Mouse (Mus musculus): ENCODE measurements around the gene Kcnh5.

Kcnh5 gene

DNA sequence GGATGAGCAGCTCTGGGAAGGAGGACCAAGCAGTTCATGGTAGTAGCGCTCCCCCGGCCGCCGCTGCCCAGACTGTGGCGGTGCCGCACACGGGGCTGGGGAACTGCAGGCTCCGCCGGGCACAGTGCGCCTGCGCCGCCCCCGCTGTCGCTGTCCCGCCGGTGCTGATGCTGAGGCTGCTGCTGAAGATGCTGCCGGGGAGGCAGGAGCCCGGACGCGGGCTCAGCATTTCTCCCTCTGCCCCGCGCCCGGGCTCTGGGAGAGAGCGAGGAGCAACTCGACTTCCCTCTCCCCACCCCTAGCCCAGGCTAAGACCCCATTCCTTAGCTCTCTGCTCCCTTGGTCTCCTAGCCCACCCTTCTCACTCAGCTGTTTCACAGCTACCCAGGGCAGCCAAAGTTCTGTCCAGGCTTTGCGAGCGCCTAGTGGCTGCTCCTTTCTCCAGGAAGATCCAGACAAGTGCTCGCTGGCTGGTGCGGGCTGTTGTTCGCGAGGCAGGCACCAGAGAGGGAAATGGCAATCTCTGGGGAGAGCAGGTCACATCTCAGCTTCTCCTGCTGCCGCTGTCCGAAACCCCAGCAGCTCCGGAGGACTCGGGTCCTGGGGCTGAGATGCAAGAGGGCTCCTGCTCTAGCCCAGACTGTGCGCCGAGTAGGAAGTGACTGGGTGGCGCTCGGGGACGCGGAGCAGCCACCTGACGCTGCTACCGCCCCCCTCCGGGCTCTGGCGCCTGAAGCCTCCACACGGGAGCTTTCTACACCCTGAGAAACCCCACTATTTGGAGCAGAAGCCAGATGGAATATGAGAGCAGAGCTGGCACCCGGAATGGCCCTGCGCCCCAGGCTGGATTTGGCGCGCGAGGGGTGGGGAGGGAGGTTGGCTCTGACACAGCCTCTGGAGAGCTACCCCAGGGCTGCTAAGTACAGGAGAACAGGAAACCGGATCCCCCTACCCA lies at the start of gene Kcnh5:
Kcnh5 (minus strand) TSS at position 642 of the 955 bp plus-strand sequence.
- peak in 1 of 2 experiments; percentile 5 for DNase-seq (ENCODE audit: low spot score in 2 of 2)

DNA sequence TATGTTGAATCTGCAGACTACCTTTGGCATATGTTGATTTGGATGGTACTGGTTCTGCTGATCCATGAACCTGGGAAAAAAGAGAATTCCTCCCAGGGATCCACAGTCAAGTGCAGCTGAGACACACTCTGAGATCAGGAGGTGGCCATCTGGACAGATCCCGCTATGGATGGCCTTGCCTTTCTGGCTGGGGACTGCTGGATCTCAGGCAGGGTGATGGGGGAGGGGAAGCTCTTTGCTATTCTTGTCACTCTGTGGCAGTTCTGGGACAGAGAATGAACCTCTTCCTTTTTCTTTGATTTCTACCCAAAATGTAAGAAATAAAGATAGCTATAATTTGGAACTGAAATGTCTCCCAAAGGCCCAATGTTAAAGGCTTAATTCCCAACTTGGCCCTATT lies 46.8 kb upstream of the Kcnh5 start:
- DNase-seq (ENCODE audit: low spot score in 2 of 2): no peak

DNA sequence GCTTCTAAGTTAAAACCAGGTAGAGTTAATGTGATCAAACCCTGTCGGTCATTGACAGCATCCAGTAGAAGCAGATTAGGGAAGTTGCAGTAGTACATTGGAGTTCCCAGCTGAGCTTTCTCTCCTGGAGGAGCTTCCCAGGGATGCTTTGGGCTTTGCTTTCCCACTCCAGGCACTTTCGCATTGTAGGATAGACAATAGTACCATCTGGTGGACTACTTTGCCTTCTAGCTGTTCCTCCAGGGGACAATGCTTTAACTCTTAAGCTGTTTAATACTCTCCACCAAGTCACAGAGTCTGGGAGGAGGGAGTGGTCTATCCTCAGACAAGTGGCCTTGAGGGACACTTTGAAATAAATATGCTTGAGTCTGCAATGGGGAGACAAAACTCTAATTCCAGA lies 12.3 kb upstream of the Kcnh5 start:
- DNase-seq (ENCODE audit: low spot score in 2 of 2): no peak

DNA sequence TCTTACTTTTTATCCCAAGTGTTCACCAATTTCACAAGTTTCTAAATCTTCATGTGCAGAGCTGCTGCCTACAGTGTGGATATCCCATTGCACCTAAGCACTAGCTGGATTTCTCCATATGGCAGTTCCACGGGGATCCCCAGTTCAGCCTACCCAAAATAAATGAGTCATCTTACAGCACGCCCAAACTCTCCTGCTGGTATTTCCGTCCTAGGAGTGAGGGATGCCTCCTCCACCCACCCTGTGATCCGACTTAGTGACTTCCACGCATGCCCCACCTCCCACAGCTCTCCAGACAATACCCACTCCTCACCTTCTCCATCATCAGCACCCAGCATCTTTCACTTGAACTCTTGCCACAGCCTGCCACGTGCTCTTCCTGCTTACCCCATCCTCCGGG lies 5.5 kb upstream of the Kcnh5 start:
- no peak for DNase-seq (ENCODE audit: low spot score in 2 of 2)

DNA sequence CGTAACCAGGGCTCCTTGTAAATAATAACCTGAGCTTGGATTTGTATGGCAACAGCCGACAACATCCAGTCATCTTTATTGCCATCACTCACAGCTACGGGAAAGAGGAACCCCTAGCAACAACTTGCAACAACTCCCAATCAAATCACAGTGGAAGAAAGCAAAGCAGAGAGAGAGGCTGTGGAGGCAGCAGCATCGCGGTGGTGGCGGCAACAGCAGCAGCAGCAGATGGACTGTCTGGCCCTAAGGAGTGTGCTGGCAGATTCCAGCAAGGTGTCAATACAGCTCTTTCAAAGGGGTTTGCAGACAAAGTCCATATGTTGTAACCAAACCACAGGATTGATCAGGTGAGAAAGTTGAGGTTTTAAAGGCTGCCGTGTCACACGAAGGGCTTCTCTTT lies 2.4 kb upstream of the Kcnh5 start:
- DNase-seq (ENCODE audit: low spot score in 2 of 2): no peak

DNA sequence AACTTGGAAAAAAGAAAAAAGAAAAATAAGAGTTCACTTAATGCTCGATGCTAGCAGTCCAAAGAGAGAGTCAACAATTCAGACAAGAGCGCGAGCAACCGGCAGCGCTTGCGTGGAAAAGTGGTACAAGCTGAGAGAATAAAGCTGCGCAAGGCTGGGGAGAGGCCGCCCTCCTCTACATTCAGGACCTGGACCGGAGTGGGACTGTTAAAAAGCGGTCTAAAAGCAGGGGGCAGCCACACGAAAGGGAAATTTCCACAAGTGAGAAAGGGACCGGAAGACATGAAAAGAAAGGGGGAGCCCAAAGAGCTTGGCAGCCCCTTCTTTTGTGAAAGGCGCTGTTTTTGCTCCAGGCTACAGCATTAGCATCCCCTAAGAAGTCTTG lies 506 bp upstream of the Kcnh5 start:
- DNase-seq (ENCODE audit: low spot score in 2 of 2): no peak

DNA sequence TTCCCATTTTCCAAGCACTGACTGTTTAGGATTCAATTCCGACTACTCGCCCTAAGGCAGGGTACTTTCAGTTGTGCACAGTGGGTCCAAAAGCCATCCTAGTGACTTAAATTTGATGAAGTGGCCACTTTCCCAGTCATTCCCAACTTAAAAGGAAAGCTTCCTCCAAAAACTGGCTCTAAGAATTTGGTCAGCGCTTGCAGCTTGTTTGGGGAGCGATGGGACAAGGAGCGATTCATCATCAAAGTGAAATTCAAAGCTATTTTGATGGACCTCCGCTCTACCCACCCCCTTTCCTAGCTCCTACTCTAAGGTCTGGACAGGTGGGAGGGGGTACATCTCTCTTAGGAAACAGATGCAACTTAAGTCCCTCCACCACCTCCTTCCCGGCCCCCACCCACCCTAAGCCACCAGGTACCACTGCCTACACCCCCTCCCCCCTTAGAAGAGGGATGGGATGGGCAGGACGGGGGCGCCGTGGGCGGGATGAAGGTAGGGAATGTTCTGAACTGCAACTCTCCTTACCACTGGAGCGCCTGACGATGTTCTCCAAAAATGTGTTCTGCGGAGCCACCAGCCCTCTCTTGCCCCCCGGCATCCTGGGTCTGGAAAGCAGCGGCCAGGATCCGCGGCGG lies 1.1 kb downstream of the Kcnh5 start:
- DNase-seq (ENCODE audit: low spot score in 2 of 2): no peak

DNA sequence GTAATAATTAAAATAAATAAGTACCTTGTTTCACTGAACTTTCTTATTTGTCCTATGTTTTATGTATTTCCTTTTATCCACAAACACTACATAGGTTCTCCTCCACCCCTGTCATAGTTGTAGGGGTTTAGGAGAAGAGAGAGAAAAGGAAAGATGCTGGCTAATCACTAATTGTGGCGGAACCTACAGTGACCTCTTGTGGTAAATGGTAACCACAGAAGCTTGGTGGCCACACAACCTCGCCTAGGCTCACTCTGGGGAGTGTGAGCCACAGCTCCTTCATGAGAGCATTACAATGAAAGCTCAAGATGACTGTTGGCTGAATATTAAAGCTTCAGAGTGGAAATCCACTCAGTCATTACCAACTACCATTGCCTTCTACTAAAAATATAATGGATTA lies 6.2 kb downstream of the Kcnh5 start:
- no peak for DNase-seq (ENCODE audit: low spot score in 2 of 2)

DNA sequence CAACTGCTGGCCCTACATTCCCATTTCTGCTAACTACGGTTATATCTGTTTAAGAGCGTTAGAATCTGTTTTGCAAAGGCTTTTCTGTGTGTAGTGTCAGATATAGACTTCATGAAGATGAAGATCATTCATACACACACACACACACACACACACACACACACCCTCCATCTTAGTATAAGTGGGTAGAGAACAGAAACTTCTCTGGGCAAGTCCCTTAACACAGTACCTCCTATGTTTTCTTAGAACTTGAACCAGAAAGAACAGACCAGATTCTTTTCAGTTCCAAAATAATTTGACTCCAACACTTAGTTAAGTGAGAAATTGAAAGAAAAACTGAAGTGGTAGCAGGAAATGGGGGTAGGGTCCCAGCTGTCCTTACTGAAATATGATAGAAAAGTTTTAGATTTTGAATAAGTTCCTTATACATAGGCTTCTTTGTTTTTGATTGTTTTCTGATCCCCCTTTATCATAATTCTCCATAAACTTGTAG lies 24.0 kb downstream of the Kcnh5 start:
- DNase-seq (ENCODE audit: low spot score in 2 of 2): no peak

DNA sequence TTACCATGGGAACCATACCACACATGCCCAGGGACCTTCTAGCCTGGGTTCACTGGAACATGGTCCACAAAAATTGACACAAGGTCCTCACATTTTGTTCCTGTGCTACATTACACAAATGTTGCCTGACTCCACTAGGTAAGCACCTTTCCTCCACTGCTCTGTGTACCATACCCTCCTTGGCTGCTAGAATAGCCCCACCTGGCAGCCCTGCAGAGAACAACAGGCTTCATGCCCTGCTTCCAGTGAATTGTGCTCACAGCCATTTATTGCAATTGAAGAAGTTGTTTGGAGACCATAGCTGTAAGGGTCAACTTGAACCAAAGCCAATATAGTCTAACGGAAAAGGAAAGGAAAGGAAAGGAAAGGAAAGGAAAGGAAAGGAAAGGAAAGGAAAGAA lies 37.3 kb downstream of the Kcnh5 start:
- no peak for DNase-seq (ENCODE audit: low spot score in 2 of 2)

DNA sequence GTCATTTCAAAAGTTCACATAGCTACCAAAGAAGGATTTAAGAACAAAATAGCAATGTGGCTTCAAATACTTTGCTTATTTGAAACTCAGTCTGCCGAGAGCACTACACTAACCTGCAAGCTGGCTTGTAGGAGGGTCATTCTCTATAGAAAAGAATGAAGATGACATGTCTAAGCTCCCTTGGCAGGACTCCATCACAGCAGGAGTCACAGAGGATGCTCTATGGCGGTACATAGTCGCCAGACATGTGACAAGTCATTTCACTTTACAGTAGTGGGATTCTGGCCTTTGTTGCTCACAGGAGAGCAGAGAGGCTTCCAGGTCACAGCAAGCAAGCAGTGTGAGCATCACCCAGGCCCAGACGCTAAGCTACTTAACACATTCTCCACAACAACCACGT lies 85.2 kb downstream of the Kcnh5 start:
- DNase-seq (ENCODE audit: low spot score in 2 of 2): no peak

DNA sequence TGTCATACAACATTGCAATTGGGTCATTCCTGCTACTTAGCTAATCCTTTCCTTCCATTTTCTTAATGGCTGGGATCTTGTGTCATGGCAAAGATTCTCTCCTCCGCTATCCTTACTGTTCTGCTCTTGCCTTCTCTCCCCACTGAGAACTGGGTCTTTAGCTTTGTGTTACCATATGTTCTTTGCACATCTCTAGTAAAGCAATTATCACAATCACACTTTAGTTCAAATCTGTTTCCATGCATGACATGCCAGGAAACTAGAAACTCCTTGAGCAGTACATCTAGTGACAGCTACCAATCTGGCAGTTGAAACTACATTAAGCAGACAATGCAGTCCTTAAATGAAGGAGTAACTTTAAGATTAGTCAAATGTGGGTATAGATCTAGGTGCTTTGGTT lies 86.2 kb downstream of the Kcnh5 start:
- no peak for DNase-seq (ENCODE audit: low spot score in 2 of 2)

DNA sequence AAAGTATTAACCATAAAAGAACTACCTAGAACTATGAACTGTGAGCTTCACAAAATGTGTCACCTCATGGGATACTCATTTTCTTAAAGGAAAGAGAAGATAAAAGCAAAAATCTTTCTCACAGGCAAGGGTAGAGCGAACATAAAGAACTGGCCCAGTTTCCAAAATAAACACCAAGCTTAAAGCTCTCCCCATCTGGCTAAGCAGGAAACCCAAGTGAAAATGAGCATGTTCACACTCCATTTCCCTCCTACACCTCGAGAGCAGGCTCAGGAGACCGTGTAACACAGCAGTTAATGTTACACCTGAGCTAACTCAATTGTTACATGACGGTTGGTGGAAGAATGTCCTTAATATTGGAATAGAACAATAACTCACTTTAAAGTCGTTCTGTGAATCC lies 100.0 kb downstream of the Kcnh5 start:
- no peak for DNase-seq (ENCODE audit: low spot score in 2 of 2)

DNA sequence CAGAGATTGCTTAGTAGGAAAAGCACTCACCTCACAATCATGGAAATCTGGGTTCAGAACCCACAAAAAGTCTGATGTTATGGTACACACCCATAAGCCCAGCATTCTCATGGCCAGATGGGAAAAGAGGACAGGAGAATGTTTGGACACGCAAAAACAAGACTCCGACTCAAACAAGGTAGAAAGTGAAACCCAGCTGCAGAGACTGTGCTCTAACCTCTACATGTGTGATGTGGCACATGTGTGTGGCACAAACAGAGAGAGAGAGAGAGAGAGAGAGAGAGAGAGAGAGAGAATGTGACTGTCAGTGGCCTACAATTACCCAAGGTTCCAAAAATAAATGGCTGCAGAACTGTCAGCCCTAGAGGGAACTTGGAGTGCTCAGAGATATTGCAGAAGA lies 106.1 kb downstream of the Kcnh5 start:
- no peak for DNase-seq (ENCODE audit: low spot score in 2 of 2)

DNA sequence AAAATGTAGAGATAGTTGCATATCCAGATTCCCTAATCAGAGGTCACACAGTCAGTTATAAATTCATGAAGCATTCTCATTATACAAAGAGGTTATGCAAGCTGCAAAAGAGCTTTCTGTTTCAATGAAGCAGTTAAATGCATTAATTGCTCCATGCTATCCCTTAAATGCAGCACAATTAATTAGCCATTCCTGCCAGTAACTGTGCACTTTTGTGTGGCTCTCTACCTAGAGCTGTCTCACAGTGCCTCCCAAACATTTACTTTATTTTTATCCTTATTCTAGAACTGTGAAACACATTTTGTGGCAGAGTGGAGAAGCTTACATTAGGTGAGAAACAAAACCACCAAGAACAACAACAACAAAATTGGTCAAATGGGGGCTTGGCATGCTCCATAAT lies 114.6 kb downstream of the Kcnh5 start:
- no peak for DNase-seq (ENCODE audit: low spot score in 2 of 2)

DNA sequence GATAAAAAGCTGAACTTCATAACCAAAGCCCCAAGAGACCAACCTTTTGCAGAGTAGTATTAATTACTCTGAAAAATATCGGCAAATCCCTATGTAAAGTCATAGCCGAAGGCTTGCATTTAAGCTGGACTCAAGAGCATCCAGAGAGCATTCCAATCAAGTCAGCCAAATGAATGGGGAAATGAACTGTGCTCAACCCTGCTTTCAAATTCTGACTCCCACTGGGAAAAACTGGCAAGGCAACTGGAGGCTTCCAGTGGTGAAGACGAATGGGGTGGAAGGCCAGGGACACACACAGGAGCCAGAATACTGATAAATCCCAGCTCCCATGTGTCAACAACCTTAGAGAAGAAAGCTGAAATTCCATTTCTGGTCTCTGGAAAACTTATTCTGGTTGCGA lies 115.4 kb downstream of the Kcnh5 start:
- DNase-seq (ENCODE audit: low spot score in 2 of 2): no peak

DNA sequence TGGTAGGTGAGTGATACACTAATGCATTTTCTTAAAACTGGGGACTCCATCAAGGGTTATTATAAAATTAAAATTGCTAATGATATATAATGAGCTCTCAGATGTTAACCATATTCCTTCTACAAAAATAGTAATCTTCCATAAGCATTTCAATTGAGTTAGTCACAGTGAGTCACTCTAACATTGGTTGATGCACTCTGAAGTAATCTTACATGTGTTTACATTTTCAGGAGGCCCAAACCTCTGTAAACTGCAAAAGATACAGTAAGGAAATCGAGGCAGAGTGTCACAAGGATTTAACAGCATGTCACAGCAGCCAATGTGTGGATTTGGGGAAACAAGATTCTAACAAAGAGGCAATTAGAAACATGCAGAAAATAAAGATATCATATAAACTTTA lies 123.4 kb downstream of the Kcnh5 start:
- DNase-seq (ENCODE audit: low spot score in 2 of 2): no peak

DNA sequence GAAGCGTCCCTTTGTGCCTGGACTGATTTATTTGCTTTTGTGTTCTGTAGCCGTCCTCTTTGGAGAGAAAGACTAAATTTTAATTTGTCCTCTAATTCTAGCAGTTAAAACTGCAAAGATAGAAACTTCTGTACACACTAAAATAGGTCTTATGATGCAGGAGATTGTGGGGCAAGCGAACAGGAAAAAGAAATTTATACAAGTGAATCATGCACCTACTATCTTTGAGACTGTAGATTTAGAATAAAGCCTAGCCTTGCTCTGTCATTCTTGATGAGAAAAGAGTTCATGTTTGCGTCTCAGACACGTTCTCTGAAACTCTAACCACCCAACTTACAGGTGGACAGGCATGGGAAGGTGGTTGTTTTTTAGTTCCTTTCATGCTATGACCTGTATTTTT lies 140.4 kb downstream of the Kcnh5 start:
- DNase-seq (ENCODE audit: low spot score in 2 of 2): no peak

DNA sequence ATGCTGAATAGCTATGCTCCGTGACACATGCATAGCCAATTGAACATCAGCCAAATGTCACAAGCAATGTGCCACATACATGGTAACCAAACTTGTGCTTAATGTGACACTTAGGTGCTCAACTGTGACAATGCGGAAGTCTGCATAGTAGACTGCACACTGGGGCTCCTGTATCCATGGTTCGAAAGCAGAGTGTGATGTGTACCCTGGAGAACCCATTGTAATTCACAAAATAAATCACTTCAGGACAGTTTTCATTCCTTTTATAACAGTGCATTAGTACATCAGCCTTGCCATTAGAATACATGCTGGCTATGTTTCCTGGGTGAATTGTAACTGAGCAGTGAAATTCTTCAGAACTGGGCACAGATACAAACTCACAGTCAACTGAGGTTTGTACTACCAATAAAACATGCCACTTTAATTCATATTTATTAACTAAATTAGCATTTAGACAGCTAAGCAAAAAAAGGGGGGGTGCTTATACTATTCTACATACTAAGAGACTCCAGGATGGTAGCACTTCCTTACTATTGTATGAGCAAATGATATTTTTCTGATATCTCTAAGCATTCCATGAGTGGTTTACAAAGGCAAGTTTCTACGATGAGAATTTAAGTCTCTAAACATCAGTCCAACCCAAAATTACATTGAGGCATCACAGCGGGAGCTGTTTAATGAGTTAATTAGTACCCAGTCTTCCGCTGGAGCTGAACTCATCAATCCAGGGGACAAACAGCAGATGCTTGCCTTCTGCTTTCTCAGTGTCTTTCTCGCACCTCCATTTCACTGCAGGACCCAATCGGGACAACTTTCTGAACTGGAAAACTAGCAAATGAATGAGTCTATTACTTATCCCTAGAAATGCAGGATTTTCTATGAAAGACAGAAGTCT lies 144.9 kb downstream of the Kcnh5 start:
- no peak for DNase-seq (ENCODE audit: low spot score in 2 of 2)

DNA sequence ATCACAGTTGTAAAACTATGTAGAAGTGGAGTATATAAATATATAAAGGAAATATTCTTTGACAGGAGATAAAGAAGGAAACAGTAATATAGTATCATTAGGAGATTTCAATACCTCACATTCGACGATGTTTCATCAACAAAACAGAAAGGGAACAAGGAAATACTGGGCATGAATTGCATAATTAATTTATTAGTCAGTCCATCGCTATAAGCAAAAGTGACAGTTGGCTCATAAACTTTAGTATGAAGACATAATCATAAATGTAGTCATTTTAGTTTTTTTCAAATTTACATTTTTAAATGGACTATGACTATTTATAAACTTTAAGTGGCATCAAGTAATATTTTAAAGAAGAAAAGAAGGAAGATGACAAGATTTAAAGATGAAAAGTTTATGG lies 205.9 kb downstream of the Kcnh5 start:
- no peak for DNase-seq (ENCODE audit: low spot score in 2 of 2)

DNA sequence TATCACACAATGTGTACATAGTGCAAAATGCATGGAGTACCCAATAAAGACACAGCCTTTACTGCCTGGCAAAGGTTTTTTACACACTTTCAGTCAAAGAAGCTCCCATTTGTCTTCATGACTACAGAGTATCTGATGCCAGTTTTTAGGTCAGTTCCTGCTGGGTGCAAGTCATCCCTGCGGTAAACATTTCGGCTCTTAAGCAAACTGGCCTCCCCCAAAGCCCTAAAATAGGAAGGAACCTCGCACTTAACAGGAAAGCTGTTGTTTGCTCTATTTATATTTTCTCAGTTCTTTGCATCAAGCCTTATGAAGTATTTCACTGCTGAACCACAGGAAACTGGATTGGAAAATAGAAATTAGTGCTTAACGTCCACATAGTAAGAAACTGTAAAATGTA lies 207.7 kb downstream of the Kcnh5 start:
- DNase-seq (ENCODE audit: low spot score in 2 of 2): no peak

DNA sequence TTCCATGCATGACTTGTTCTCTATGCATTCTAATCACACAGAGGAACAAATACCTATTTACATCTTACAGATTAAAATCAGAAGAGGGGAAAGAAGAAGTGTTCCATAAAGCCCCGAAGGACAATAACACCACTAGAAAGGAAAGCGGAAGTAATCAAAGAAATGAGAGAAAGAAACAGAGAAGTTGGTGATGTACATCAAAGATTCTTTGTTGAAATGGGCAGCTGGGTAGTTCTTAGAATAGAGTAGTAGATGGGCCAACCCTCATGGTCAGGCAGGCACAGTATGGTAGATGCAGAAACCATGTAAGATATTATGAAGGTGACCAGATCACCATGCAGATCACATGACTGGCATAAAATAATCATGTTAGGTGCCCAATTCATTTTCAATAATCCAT lies 210.9 kb downstream of the Kcnh5 start:
- no peak for DNase-seq (ENCODE audit: low spot score in 2 of 2)

Measured in spleen, postnatal 36 days (tissue).